17 mouse cellular contexts compared by ENCODE assay signal in the genomic region with DNA sequence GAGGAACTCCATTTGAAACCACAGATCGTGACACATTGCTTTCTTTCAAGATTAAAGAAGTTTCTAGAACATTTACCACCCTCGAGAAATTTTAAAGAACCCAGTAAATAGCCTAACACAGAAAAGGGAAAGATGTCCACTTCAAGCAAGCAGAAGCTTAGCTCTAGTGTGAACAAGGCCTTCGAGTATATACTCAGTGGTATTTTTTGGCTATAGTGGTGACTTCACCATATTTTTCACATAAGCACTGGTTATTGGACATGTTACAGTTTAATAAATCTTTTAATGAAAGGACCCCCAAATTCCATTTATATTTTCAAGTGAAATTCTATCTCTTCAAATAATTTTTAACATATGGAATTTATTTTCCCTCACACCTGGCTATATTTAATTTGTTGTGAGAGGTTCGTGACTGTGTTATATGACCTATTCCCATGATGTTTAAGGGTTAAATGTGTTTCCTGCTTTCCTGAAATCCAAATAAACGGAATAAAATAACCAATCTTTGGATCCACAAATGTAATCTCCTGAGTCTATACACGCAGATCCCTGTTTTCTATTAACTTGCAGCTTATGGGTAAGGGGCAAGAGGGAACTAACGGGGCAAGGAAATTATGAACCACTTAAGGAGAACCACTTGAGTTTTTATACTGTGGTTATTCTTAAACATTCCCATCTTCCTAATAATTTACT.
"Had no signal": no experiment of that assay in that cellular context is flagged by ENCODE, and none has a peak within 500 bp of the region (broad histone marks: within the 10 kb centered on the region; RNA-seq: fewer than 3 reads in every experiment).

No protein-coding gene starts in this region.

- H3K27me3 ChIP-seq: liver, embryonic 13.5 days; midbrain, embryonic 13.5 days; neural tube, embryonic 13.5 days had no signal

- ATAC-seq: intestine, postnatal 0 days; midbrain, embryonic 13.5 days; midbrain, embryonic 16.5 days had no signal

- H3K27ac ChIP-seq: kidney, postnatal 0 days; liver, embryonic 13.5 days; macrophage; midbrain, embryonic 13.5 days; neural tube, embryonic 13.5 days; stomach, postnatal 0 days had no signal

- H3K9ac ChIP-seq: liver, embryonic 13.5 days; midbrain, embryonic 13.5 days; neural tube, embryonic 13.5 days had no signal

- H3K36me3 ChIP-seq: liver, embryonic 13.5 days; midbrain, embryonic 13.5 days; neural tube, embryonic 13.5 days had no signal

- H3K9me3 ChIP-seq: liver, embryonic 13.5 days; midbrain, embryonic 13.5 days; neural tube, embryonic 13.5 days had no signal

- H3K4me2 ChIP-seq: liver, embryonic 13.5 days; midbrain, embryonic 13.5 days; neural tube, embryonic 13.5 days had no signal

- H3K4me1 ChIP-seq: liver, embryonic 13.5 days; midbrain, embryonic 13.5 days had no signal

- H3K4me3 ChIP-seq: liver, embryonic 13.5 days; midbrain, embryonic 13.5 days; myocyte; neural tube, embryonic 13.5 days had no signal

- DNase-seq: kidney, adult 2 months; kidney, postnatal 25 days; left cerebral cortex, postnatal 4 days; liver, embryonic 13.5 days; lung, adult 2 months; retina, postnatal 1 day; thymus, adult 2 months; thymus, postnatal 14 days; thymus, postnatal 4 days had no signal
